Mouse (Mus musculus): ENCODE data around the gene Mccc1.

The Mccc1 gene

DNA sequence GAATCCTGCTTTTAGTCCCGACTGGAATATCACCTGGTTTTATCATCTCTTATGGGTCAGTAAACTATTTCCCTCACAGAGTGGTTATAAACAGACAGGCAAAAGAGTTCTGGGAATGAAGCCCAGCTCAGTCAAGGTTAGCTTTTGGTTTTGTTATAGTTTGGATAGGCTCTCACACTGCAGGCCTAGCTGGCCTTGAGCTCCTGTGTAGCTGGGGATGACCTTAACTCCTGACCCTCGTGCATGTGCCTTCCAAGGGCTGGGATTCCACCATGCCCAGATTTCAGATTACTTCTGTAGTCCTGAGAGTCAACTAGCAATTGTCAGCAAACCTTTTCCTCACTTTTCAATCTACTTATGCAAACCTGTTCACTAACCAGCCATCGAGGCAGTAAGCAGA lies 82.2 kb downstream of the Mccc1 start:
- no peak for DNase-seq (ENCODE audit: low spot score)

Measured in adipocyte (in vitro differentiated cells).